In genomic region chr7:27576914-27577313, GRCm38 (mm10) we compare ENCODE assay signal across 8 mouse cellular contexts. TPM values are rescaled to one million over a fixed set of nuclear protein-coding genes. Genes with fewer than 3 reads are reported as not detected.
DNase-seq lines count a peak whose midpoint lies in the region; ATAC-seq and TF ChIP-seq lines count a peak whose summit lies in the region.
"Had no signal": no experiment of that assay in that cellular context is flagged by ENCODE, and none has a peak within 500 bp of the region (broad histone marks: within the 10 kb centered on the region; RNA-seq: fewer than 3 reads in every experiment).

No protein-coding gene starts in this region.

- no peak overlapping the region for H3K4me3 ChIP-seq in midbrain, embryonic 10.5 days
- H3K4me3 ChIP-seq in midbrain, embryonic 16.5 days (ENCODE audit: low read depth, low read length), result no peak overlapping the region
- no peak overlapping the region for H3K4me3 ChIP-seq in kidney, postnatal 0 days (replicated peaks; ENCODE audit: low read depth, low read length)
- H3K4me3 ChIP-seq: megakaryocyte, embryonic 14.5 days had no signal

- no peak overlapping the region for H3K9ac ChIP-seq in midbrain, embryonic 16.5 days (ENCODE audit: low read depth, low read length)
- H3K9ac ChIP-seq in kidney, postnatal 0 days (ENCODE audit: low read depth, low read length), result no peak overlapping the region

- H3K27me3 ChIP-seq in midbrain, embryonic 10.5 days (ENCODE audit: low read depth, poor library complexity, severe bottlenecking), result no peaks in the 10 kb centered on the region
- H3K27me3 ChIP-seq in midbrain, embryonic 16.5 days (ENCODE audit: control insufficient read depth, insufficient read depth, low read depth, low read length), result no peaks in the 10 kb centered on the region
- H3K27me3 ChIP-seq in kidney, postnatal 0 days (ENCODE audit: insufficient read depth, low read length), result no peaks in the 10 kb centered on the region
- H3K27me3 ChIP-seq: megakaryocyte, embryonic 14.5 days had no signal

- H3K9me3 ChIP-seq in midbrain, embryonic 10.5 days (replicated peaks), result no peaks in the 10 kb centered on the region
- no peaks in the 10 kb centered on the region for H3K9me3 ChIP-seq in midbrain, embryonic 16.5 days (replicated peaks; ENCODE audit: control insufficient read depth, low read length, poor library complexity, severe bottlenecking)
- H3K9me3 ChIP-seq in kidney, postnatal 0 days (replicated peaks; ENCODE audit: low read length), result no peaks in the 10 kb centered on the region
- H3K9me3 ChIP-seq: megakaryocyte, embryonic 14.5 days had no signal

- H3K4me2 ChIP-seq in midbrain, embryonic 16.5 days (ENCODE audit: low read length), result no peak overlapping the region
- H3K4me2 ChIP-seq in kidney, postnatal 0 days (ENCODE audit: low read length), result no peak overlapping the region

- WGBS in midbrain, embryonic 10.5 days, result 71% methylated on average over 6 of the region's 6 CpGs
- 60% methylated on average over 6 of the region's 6 CpGs for WGBS in midbrain, embryonic 16.5 days
- 67% methylated on average over 6 of the region's 6 CpGs for WGBS in kidney, postnatal 0 days

- H3K36me3 ChIP-seq in midbrain, embryonic 10.5 days, result peaks cover 94% of the 10 kb centered on the region
- H3K36me3 ChIP-seq in midbrain, embryonic 16.5 days (ENCODE audit: control insufficient read depth, insufficient read depth, low read length), result peaks cover 45% of the 10 kb centered on the region
- peaks cover 66% of the 10 kb centered on the region for H3K36me3 ChIP-seq in kidney, postnatal 0 days (ENCODE audit: insufficient read depth, low read length)

- TF ChIP-seq CTCF in kidney, postnatal 0 days (IDR thresholded peaks at IDR 0.05; ENCODE audit: low read depth), result peak; percentile 65

- no peak overlapping the region for H3K27ac ChIP-seq in midbrain, embryonic 10.5 days (replicated peaks)
- H3K27ac ChIP-seq in midbrain, embryonic 16.5 days (ENCODE audit: low read length), result no peak overlapping the region
- no peak overlapping the region for H3K27ac ChIP-seq in kidney, postnatal 0 days

- no peaks in the 10 kb centered on the region for H3K4me1 ChIP-seq in midbrain, embryonic 10.5 days
- no peaks in the 10 kb centered on the region for H3K4me1 ChIP-seq in midbrain, embryonic 16.5 days (ENCODE audit: control insufficient read depth, insufficient read depth, low read length)
- H3K4me1 ChIP-seq in kidney, postnatal 0 days (replicated peaks; ENCODE audit: insufficient read depth, low read length), result no peaks in the 10 kb centered on the region

- DNase-seq in midbrain, embryonic 10.5 days (ENCODE audit: low spot score), result peak; percentile 22
- DNase-seq in ZHBTc4 (ENCODE audit: low read depth, low spot score), result peak; percentile 87
- peak; percentile 60 for DNase-seq in cerebellum, adult 9-10 months
- DNase-seq in kidney, postnatal 0 days (ENCODE audit: low spot score), result peak; percentile 35
- no peak for DNase-seq in urinary bladder, postnatal 25 days (ENCODE audit: low spot score)

- no peak for ATAC-seq in midbrain, embryonic 16.5 days
- ATAC-seq in kidney, postnatal 0 days (replicated peaks; ENCODE audit: low FRiP score, low read depth), result no peak
- ATAC-seq in megakaryocyte progenitor cell, adult 5-6 weeks (replicated peaks; ENCODE audit: poor library complexity), result peak; percentile 81

RNA-seq across cellular contexts. Expression of gene Akt2, which starts 14.4 kb away (rescaled TPM):
- 85.9 and 89.4 TPM in 2 replicates for polyA plus RNA-seq in midbrain, embryonic 10.5 days (2016; fragmentation: Nextera tagmentation; extraction: Ambion mirVana)
- 49.9 and 57.0 TPM in 2 replicates for polyA plus RNA-seq in midbrain, embryonic 16.5 days (2015; fragmentation: Nextera tagmentation; extraction: Ambion mirVana)
- 74.3 and 75.3 TPM in 2 replicates for polyA plus RNA-seq in kidney, postnatal 0 days (2015; fragmentation: Nextera tagmentation; extraction: Ambion mirVana)
- total RNA-seq in megakaryocyte progenitor cell, adult 5-6 weeks (2015), result 33.8 and 40.3 TPM in 2 replicates
- 46.9 and 50.2 TPM in 2 replicates for total RNA-seq in megakaryocyte progenitor cell, adult 5-6 weeks (2017)

RNA-seq across cellular contexts. Expression of gene 2310022A10Rik, which starts 23.9 kb away (rescaled TPM):
- 37.3 and 39.3 TPM in 2 replicates for polyA plus RNA-seq in midbrain, embryonic 10.5 days (2016; fragmentation: Nextera tagmentation; extraction: Ambion mirVana)
- 35.6 and 37.5 TPM in 2 replicates for polyA plus RNA-seq in midbrain, embryonic 16.5 days (2015; fragmentation: Nextera tagmentation; extraction: Ambion mirVana)
- 20.1 and 20.9 TPM in 2 replicates for polyA plus RNA-seq in kidney, postnatal 0 days (2015; fragmentation: Nextera tagmentation; extraction: Ambion mirVana)
- total RNA-seq in megakaryocyte progenitor cell, adult 5-6 weeks (2015), result 13.4 and 14.1 TPM in 2 replicates
- total RNA-seq in megakaryocyte progenitor cell, adult 5-6 weeks (2017), result 12.4 and 15.6 TPM in 2 replicates

RNA-seq across cellular contexts. Expression of gene Pld3, which starts 23.9 kb away (rescaled TPM):
- polyA plus RNA-seq in midbrain, embryonic 10.5 days (2016; fragmentation: Nextera tagmentation; extraction: Ambion mirVana), result 52.0 and 61.2 TPM in 2 replicates
- 171 and 225 TPM in 2 replicates for polyA plus RNA-seq in midbrain, embryonic 16.5 days (2015; fragmentation: Nextera tagmentation; extraction: Ambion mirVana)
- 109 and 118 TPM in 2 replicates for polyA plus RNA-seq in kidney, postnatal 0 days (2015; fragmentation: Nextera tagmentation; extraction: Ambion mirVana)
- total RNA-seq in megakaryocyte progenitor cell, adult 5-6 weeks (2015), result 9.3 and 9.4 TPM in 2 replicates
- 5.3 and 7.5 TPM in 2 replicates for total RNA-seq in megakaryocyte progenitor cell, adult 5-6 weeks (2017)

RNA-seq across cellular contexts. Expression of gene Hipk4, which starts 53.8 kb away (rescaled TPM):
- 0.33 and 0.52 TPM in 2 replicates for polyA plus RNA-seq in midbrain, embryonic 10.5 days (2016; fragmentation: Nextera tagmentation; extraction: Ambion mirVana)
- 0.86 and 0.88 TPM in 2 replicates for polyA plus RNA-seq in midbrain, embryonic 16.5 days (2015; fragmentation: Nextera tagmentation; extraction: Ambion mirVana)
- polyA plus RNA-seq in kidney, postnatal 0 days (2015; fragmentation: Nextera tagmentation; extraction: Ambion mirVana), result 0.45 and 0.57 TPM in 2 replicates
- total RNA-seq in megakaryocyte progenitor cell, adult 5-6 weeks (2015), result 0.10 and 0.25 TPM in 2 replicates
- total RNA-seq in megakaryocyte progenitor cell, adult 5-6 weeks (2017), result 0.07 and 0.29 TPM in 2 replicates
